ENCODE assay signal across 23 mouse cellular contexts in genomic region chr17:43279671-43280070, GRCm38 (mm10). TPM values are rescaled to one million over a fixed set of nuclear protein-coding genes. Genes with fewer than 3 reads are reported as not detected.
DNase-seq lines count a peak whose midpoint lies in the region; TF ChIP-seq lines count a peak whose summit lies in the region.
"Had no signal": no experiment of that assay in that cellular context is flagged by ENCODE, and none has a peak within 500 bp of the region (broad histone marks: within the 10 kb centered on the region; RNA-seq: fewer than 3 reads in every experiment).

No protein-coding gene starts in this region.

- no peak for TF ChIP-seq POLR2A in lung, adult 2 months (IDR thresholded peaks at IDR 0.05; ENCODE audit: borderline replicate concordance, extremely low read depth, low read depth, low read length)

- DNase-seq in heart, adult 11 months, result peak; percentile 93
- DNase-seq in heart, postnatal 25 days (ENCODE audit: low spot score), result no peak
- peak; percentile 12 for DNase-seq in kidney, postnatal 14 days
- DNase-seq in kidney, adult 9 months, result no peak
- DNase-seq in lung, postnatal 25 days (ENCODE audit: low spot score), result peak; percentile 11
- no peak for DNase-seq in lung, adult 2 months
- peak; percentile 39 for DNase-seq in lung, postnatal 36 days
- DNase-seq in testis, postnatal 10 days (ENCODE audit: low spot score), result no peak
- DNase-seq: adrenal gland, adult 2 months; adrenal gland, postnatal 25 days; cerebellum, adult 2 months; cerebellum, postnatal 10 days; gastrocnemius, adult 2 months; gastrocnemius, postnatal 25 days; heart, postnatal 14 days had no signal

- no peak overlapping the region for H3K4me3 ChIP-seq in lung, adult 2 months (replicated peaks; ENCODE audit: extremely low read depth, low read depth, low read length)
- H3K4me3 ChIP-seq: gastrocnemius, adult 2 months; heart, embryonic 10.5 days; hindbrain, embryonic 10.5 days had no signal

- no peak for TF ChIP-seq CTCF in lung, adult 2 months (IDR thresholded peaks at IDR 0.05; ENCODE audit: insufficient read depth, low read length)

- intact Hi-C loops in heart, postnatal 25 days (cut with DNase I), result no loop called here

- H3K4me1 ChIP-seq in lung, adult 2 months (ENCODE audit: control insufficient read depth, insufficient read depth, low read length), result no peaks in the 10 kb centered on the region; the same call in 1 of the 2 replicates
- H3K4me1 ChIP-seq: heart, embryonic 10.5 days; hindbrain, embryonic 10.5 days had no signal

- 40% methylated on average over 7 of the region's 7 CpGs for WGBS in lung, adult 2 months

RNA-seq across cellular contexts. Expression of gene Adgrf1, which starts 9.5 kb away (rescaled TPM):
- not detected for total RNA-seq in heart, postnatal 25 days (2021)
- polyA plus RNA-seq in lung, adult 2 months (2012; rRNA removed), result not detected in 2 replicates
- total RNA-seq: adrenal gland, adult 2 months; adrenal gland, postnatal 25 days; CH12.LX; gastrocnemius, adult 2 months; granulocyte monocyte progenitor cell, adult 5-6 weeks; heart, postnatal 14 days had no signal
- polyA plus RNA-seq: adrenal gland, adult 2 months; cerebellum, adult 2 months; embryonic facial prominence, embryonic 11.5 days; forebrain, embryonic 14.5 days; heart, embryonic 14.5 days; hindbrain, embryonic 10.5 days; hindbrain, embryonic 14.5 days had no signal

Comparison
In these comparisons a context has a peak if more than half of its experiments do, and no peak if none do; other contexts are left out.
1. DNase-seq: peak in heart, adult 11 months (single experiment), kidney, postnatal 14 days (single experiment), lung, postnatal 25 days (single experiment) and lung, postnatal 36 days (single experiment); none in heart, postnatal 25 days (single experiment), kidney, adult 9 months (single experiment), lung, adult 2 months (single experiment) and testis, postnatal 10 days (single experiment).